Mouse (Mus musculus): ENCODE data around the gene Irak1.

Irak1 gene

GRCm38 (mm10) chrX:73966248-73967176, 57.2 kb downstream of the Irak1 start, which contains the start of gene Hcfc1:
Gene Hcfc1, minus strand, starts transcription at chrX:73966357.
- DNase-seq (ENCODE audit: low spot score in 2 of 2): peak; percentile 71 to 91

GRCm38 (mm10) chrX:73965307-73965706, 58.4 kb downstream of the Irak1 start:
- DNase-seq (ENCODE audit: low spot score in 2 of 2): peak; percentile 30 to 62

- DNase-seq (ENCODE audit: low spot score in 2 of 2): no peak
Observed at GRCm38 (mm10) chrX:73964363-73964762, 59.4 kb downstream of the Irak1 start.
